Mouse (Mus musculus) heart, embryonic 10.5 days (tissue): ENCODE measurements around the gene Gpt2. TPM values are rescaled to one million over a fixed set of nuclear protein-coding genes. Genes with fewer than 3 reads are reported as not detected.

Experiments used
- DNase-seq: peaks from one replicate; pipeline ENCODE4 v3.0.0-alpha.2; 2017; ENCODE audit warnings: low spot score
- H3K27ac ChIP-seq: fragments of 300-500 bp; sonication (generic); 2 replicates; pipeline ENCODE4 v1.5.1; 2016; ENCODE audit warnings: mild to moderate bottlenecking
- H3K27me3 ChIP-seq: fragments of 300-500 bp; sonication (generic); 2 replicates; pipeline ENCODE4 v1.6.1; 2016; ENCODE audit warnings: mild to moderate bottlenecking; ENCODE audit not compliant: poor library complexity, insufficient read depth, severe bottlenecking
- H3K36me3 ChIP-seq: fragments of 300-500 bp; sonication (generic); 2 replicates; pipeline ENCODE4 v1.6.1; 2016; ENCODE audit warnings: mild to moderate bottlenecking, moderate library complexity
- H3K4me1 ChIP-seq: fragments of 300-500 bp; sonication (generic); 2 replicates; pipeline ENCODE4 v1.6.1; 2016; ENCODE audit warnings: mild to moderate bottlenecking
- H3K4me3 ChIP-seq: fragments of 300-500 bp; sonication (generic); 2 replicates; pipeline ENCODE4 v1.5.1; 2016; ENCODE audit warnings: mild to moderate bottlenecking, moderate library complexity
- H3K9me3 ChIP-seq: fragments of 300-500 bp; sonication (generic); 2 replicates; pipeline ENCODE4 v1.6.1; 2016; ENCODE audit warnings: mild to moderate bottlenecking, moderate library complexity
- WGBS: fragments of 180-500 bp; shearing (Covaris S2); methylation state at CpG from one replicate; pipeline ENCODE4 v1.1.7; 2016; 5-methylcytosine and 5-hydroxymethylcytosine counted together
- polyA plus RNA-seq: library from polyadenylated mRNA; unstranded; fragments of >200 nt; fragmentation: Nextera tagmentation; extraction: Ambion mirVana; gene quantifications from 2 replicates; pipeline ENCODE4 v1.2.1, GENCODE M21; 2016

Gpt2 gene
- polyA plus RNA-seq, 1 experiment from 2014 or later: 25.2 TPM

GRCm38 (mm10) chr8:85466056-85466455 lies 26.3 kb upstream of the Gpt2 start:
- H3K27me3 ChIP-seq: no peaks in the 10 kb centered on the region
- H3K36me3 ChIP-seq: no peaks in the 10 kb centered on the region
- DNase-seq: no peak
- H3K27ac ChIP-seq: no peak overlapping the region
- H3K4me3 ChIP-seq: no peak overlapping the region
- 83% methylated on average over 4 of the region's 4 CpGs for WGBS
- H3K4me1 ChIP-seq: 0 out of 2 replicates have a peak, but pooled peaks cover 7% of the 10 kb centered on the region
- no peaks in the 10 kb centered on the region for H3K9me3 ChIP-seq

GRCm38 (mm10) chr8:85470753-85471152 lies 21.6 kb upstream of the Gpt2 start:
- no peak overlapping the region for H3K4me3 ChIP-seq
- no peaks in the 10 kb centered on the region for H3K27me3 ChIP-seq
- no peak overlapping the region for H3K27ac ChIP-seq
- H3K9me3 ChIP-seq: no peaks in the 10 kb centered on the region
- 82% methylated on average over 8 of the region's 8 CpGs for WGBS
- H3K4me1 ChIP-seq: 0 out of 2 replicates have a peak, but pooled peaks cover 3% of the 10 kb centered on the region
- no peaks in the 10 kb centered on the region for H3K36me3 ChIP-seq
- DNase-seq: no peak

DNA sequence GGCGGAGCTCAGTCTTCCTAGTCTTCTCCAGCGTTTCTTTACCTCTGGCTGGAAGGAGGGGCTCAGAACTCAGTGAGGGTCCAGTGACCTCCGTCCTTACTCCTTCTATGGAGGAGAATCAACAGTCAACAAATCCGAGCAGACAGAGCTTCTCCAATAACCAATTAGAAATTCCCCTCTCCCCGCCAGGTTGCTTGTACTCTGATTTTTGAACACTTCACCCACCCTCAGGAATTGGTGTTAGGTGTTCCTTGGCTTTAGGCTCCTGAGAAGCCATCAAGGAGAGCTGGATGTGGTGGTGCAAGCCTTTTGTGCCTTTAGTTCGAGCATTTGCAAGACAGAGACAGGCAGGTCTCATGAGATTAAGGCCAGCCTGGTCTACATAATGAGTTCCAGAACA lies 19.6 kb upstream of the Gpt2 start:
- Histone ChIP-seq H3K36me3 (no peaks in the 10 kb centered on the region), H3K4me1 (0 out of 2 replicates have a peak, but pooled peaks cover 3% of the 10 kb centered on the region), H3K27me3 (no peaks in the 10 kb centered on the region), H3K27ac (no peak overlapping the region), H3K4me3 (no peak overlapping the region), H3K9me3 (no peaks in the 10 kb centered on the region)
- WGBS: 63% methylated on average over 6 of the region's 6 CpGs
- no peak for DNase-seq

GRCm38 (mm10) chr8:85473246-85473645 lies 19.1 kb upstream of the Gpt2 start:
- Histone ChIP-seq H3K4me1 (peaks cover 4% of the 10 kb centered on the region; the same call in 1 of the 2 replicates), H3K27ac (no peak overlapping the region), H3K36me3 (no peaks in the 10 kb centered on the region), H3K27me3 (no peaks in the 10 kb centered on the region), H3K4me3 (no peak overlapping the region), H3K9me3 (no peaks in the 10 kb centered on the region)
- no peak for DNase-seq
- 81% methylated on average over 4 of the region's 4 CpGs for WGBS

DNA sequence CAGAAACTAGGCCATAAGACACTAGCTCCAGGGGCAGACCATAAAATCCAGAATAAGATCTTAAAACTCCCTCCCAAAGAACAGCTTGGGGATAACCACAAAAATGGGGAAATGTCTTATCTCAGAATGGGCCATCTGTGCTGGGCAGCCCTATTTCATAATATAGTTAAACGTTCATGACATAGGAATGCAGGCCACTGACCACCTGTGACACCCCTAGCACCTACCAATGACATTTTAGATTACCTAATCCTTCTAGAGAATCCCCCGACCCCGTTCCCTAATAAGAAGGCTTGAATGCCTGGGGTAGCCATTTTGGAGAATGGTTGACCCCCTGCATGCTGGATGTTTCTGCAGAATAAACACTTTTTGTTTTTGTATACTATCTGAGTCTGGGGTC lies 17.5 kb upstream of the Gpt2 start:
- 83% methylated on average over 3 of the region's 3 CpGs for WGBS

DNA sequence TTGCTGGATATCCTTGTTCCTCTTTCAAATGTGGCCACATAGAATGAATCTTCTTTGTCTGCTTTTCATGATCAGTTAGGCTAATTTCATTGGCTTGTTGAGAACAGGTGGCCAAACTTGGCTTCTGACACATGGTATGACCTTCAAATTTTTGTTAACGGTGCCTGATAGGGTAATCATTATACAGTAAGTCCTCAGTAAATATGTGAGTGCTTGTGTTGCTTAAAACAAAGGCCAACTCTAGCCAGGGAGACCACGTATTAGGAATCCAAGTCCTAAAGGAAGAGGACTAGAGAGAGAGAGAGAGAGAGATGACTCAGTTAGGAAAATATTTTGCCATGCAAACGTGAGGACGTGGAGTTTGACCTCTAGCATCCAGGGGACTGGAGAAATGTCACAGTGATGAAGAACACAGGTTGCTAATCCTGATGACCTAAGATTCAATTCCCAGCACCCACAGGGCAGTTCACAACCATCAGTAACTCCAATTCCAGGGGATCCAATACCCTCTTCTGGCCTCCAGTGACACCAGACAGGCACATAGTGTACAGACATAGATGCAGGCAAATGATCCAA lies 15.3 kb upstream of the Gpt2 start:
- Histone ChIP-seq H3K4me3 (no peak overlapping the region), H3K9me3 (no peaks in the 10 kb centered on the region), H3K36me3 (no peaks in the 10 kb centered on the region), H3K27me3 (no peaks in the 10 kb centered on the region), H3K4me1 (peaks cover 8% of the 10 kb centered on the region), H3K27ac (no peak overlapping the region)
- 52% methylated on average over 4 of the region's 4 CpGs for WGBS
- no peak for DNase-seq

More for the DNA sequence above, 17.5 kb upstream of the Gpt2 start:
- DNase-seq: no peak
- Histone ChIP-seq H3K4me1 (peaks cover 2% of the 10 kb centered on the region; the same call in 1 of the 2 replicates), H3K36me3 (no peaks in the 10 kb centered on the region), H3K4me3 (no peak overlapping the region), H3K27me3 (no peaks in the 10 kb centered on the region), H3K27ac (no peak overlapping the region), H3K9me3 (no peaks in the 10 kb centered on the region)

- Histone ChIP-seq H3K27me3 (no peaks in the 10 kb centered on the region), H3K4me3 (no peak overlapping the region), H3K9me3 (no peaks in the 10 kb centered on the region), H3K4me1 (peaks cover 8% of the 10 kb centered on the region), H3K27ac (no peak overlapping the region), H3K36me3 (no peaks in the 10 kb centered on the region)
- DNase-seq: no peak
- 83% methylated on average over 2 of the region's 2 CpGs for WGBS
Observed at GRCm38 (mm10) chr8:85478397-85478796, 14.0 kb upstream of the Gpt2 start.

GRCm38 (mm10) chr8:85479710-85480109 lies 12.7 kb upstream of the Gpt2 start:
- Histone ChIP-seq H3K27ac (no peak overlapping the region), H3K4me1 (peaks cover 8% of the 10 kb centered on the region), H3K4me3 (no peak overlapping the region), H3K9me3 (no peaks in the 10 kb centered on the region), H3K27me3 (no peaks in the 10 kb centered on the region), H3K36me3 (no peaks in the 10 kb centered on the region)
- WGBS: 74% methylated on average over 2 of the region's 2 CpGs
- DNase-seq: no peak

DNA sequence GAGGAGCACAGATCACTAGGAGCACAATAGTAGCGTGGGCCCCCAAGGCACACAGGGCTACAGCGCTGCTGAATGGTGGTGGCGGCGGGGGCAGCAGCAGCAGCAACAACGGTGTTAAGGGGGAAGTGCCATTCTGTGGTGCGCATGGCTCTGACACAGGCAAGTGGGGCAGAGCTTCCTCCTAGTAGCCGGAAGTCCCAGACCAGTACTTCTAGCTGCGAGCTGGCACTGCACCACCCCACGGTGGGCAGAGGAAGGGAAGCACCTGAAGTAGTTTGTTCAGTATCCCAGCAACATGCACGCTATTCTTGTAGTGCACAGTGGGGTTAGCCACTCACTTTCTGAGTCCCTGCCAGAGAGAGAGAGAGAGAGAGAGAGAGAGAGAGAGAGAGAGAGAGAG lies 10.5 kb upstream of the Gpt2 start:
- no peaks in the 10 kb centered on the region for H3K36me3 ChIP-seq
- DNase-seq: no peak
- H3K9me3 ChIP-seq: no peaks in the 10 kb centered on the region
- H3K27me3 ChIP-seq: no peaks in the 10 kb centered on the region
- peak overlapping the region; percentile 49 for H3K27ac ChIP-seq
- H3K4me1 ChIP-seq: peaks cover 8% of the 10 kb centered on the region
- WGBS: 18% methylated on average over 10 of the region's 10 CpGs
- peak overlapping the region; percentile 33 for H3K4me3 ChIP-seq

DNA sequence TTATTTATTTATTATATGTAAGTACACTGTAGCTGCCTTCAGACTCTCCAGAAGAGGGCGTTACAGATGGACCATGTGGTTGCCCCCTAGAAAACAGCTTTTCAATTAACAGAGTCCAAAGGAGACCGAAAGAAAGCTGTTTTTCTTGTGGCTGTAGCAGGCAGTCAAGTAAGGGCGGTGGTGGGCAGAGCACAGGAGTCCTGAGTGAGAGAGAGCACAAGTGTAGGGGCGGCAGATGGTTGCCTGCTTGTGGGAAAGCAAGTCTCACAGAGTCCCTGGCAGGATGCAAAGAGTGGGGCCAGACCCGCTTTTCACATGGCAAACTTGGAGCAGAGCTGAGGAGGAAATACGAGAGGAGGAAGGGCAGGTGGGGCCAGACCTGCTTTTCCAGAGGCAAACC lies 9.9 kb upstream of the Gpt2 start:
- no peaks in the 10 kb centered on the region for H3K27me3 ChIP-seq
- peaks cover 8% of the 10 kb centered on the region for H3K4me1 ChIP-seq
- no peaks in the 10 kb centered on the region for H3K9me3 ChIP-seq
- no peak for DNase-seq
- H3K27ac ChIP-seq: no peak overlapping the region
- H3K36me3 ChIP-seq: no peaks in the 10 kb centered on the region
- 62% methylated on average over 6 of the region's 6 CpGs for WGBS
- H3K4me3 ChIP-seq: no peak overlapping the region

GRCm38 (mm10) chr8:85487906-85488620 lies 4.3 kb upstream of the Gpt2 start:
- H3K27ac ChIP-seq: no peak overlapping the region
- no peak for DNase-seq
- 80% methylated on average over 20 of the region's 20 CpGs for WGBS

GRCm38 (mm10) chr8:85488631-85489030 lies 3.7 kb upstream of the Gpt2 start:
- DNase-seq: no peak
- Histone ChIP-seq H3K9me3 (no peaks in the 10 kb centered on the region), H3K27ac (no peak overlapping the region), H3K27me3 (peaks cover 5% of the 10 kb centered on the region; the same call in 1 of the 2 replicates), H3K36me3 (no peaks in the 10 kb centered on the region), H3K4me1 (peaks cover 14% of the 10 kb centered on the region), H3K4me3 (no peak overlapping the region)

More at GRCm38 (mm10) chr8:85487906-85488620, 4.3 kb upstream of the Gpt2 start:
- Histone ChIP-seq H3K9me3 (no peaks in the 10 kb centered on the region), H3K4me1 (peaks cover 8% of the 10 kb centered on the region), H3K4me3 (no peak overlapping the region), H3K27me3 (no peaks in the 10 kb centered on the region), H3K36me3 (no peaks in the 10 kb centered on the region)

GRCm38 (mm10) chr8:85489546-85489945 lies 2.8 kb upstream of the Gpt2 start:
- H3K4me3 ChIP-seq: no peak overlapping the region
- no peak for DNase-seq
- 93% methylated on average over 8 of the region's 8 CpGs for WGBS
- no peaks in the 10 kb centered on the region for H3K9me3 ChIP-seq
- H3K36me3 ChIP-seq: no peaks in the 10 kb centered on the region
- peaks cover 14% of the 10 kb centered on the region for H3K4me1 ChIP-seq
- peaks cover 9% of the 10 kb centered on the region; the same call in 1 of the 2 replicates for H3K27me3 ChIP-seq
- no peak overlapping the region for H3K27ac ChIP-seq
